Mouse (Mus musculus) liver (tissue): ENCODE results near the gene Gm15127.
"Not testable (repeated sequence)": the region's sequence is repeated elsewhere in the genome, so short reads cannot be mapped to it uniquely, and the experiment has no call there.

Source experiments
- DNase-seq: peaks from one replicate; pipeline ENCODE4 v3.0.0-alpha.2; 2020; ENCODE audit warnings: mixed read lengths

The Gm15127 gene

GRCm38 (mm10) chrX:148663298-148663697 lies at the start of gene Gm15127:
Gene Gm15127, plus strand, starts transcription at chrX:148663598.
- not testable (repeated sequence) for DNase-seq

GRCm38 (mm10) chrX:148615053-148615452 lies 48.3 kb upstream of the Gm15127 start, which contains the start of gene Gm8334:
Gene Gm8334, minus strand, starts transcription at chrX:148615153.
- DNase-seq: not testable (repeated sequence)

- not testable (repeated sequence) for DNase-seq
Measured at GRCm38 (mm10) chrX:148676290-148676689, 12.9 kb downstream of the Gm15127 start.
